Mouse (Mus musculus) limb, embryonic 10.5 days (tissue): ENCODE measurements around the gene Cpn2. TPM values are rescaled to one million over a fixed set of nuclear protein-coding genes. Genes with fewer than 3 reads are reported as not detected.

ENCODE experiments used
- DNase-seq: peaks from one replicate; pipeline ENCODE4 v3.0.0-alpha.2; 2017; ENCODE audit warnings: low spot score
- H3K27ac ChIP-seq: fragments of 300-500 bp; sonication (generic); 2 replicates; pipeline ENCODE4 v1.5.1; 2016; ENCODE audit warnings: mild to moderate bottlenecking
- H3K27me3 ChIP-seq: fragments of 300-500 bp; sonication (generic); 2 replicates; pipeline ENCODE4 v1.6.1; 2016; ENCODE audit warnings: low read depth, mild to moderate bottlenecking; ENCODE audit not compliant: poor library complexity, severe bottlenecking
- H3K36me3 ChIP-seq: fragments of 300-500 bp; sonication (generic); 2 replicates; pipeline ENCODE4 v1.6.1; 2016; ENCODE audit warnings: mild to moderate bottlenecking, moderate library complexity
- H3K4me1 ChIP-seq: fragments of 300-500 bp; sonication (generic); 2 replicates; pipeline ENCODE4 v1.6.1; 2016
- H3K4me3 ChIP-seq: fragments of 300-500 bp; sonication (generic); 2 replicates; pipeline ENCODE4 v1.5.1; 2016; ENCODE audit warnings: mild to moderate bottlenecking, moderate library complexity
- H3K9me3 ChIP-seq: fragments of 300-500 bp; sonication (generic); replicated peaks from 2 replicates; pipeline ENCODE4 v1.6.1; 2016; ENCODE audit warnings: mild to moderate bottlenecking
- WGBS: fragments of 180-500 bp; shearing (Covaris S2); methylation state at CpG from one replicate; pipeline ENCODE4 v1.1.7; 2016; 5-methylcytosine and 5-hydroxymethylcytosine counted together
- polyA plus RNA-seq: library from polyadenylated mRNA; unstranded; fragments of >200 nt; fragmentation: Nextera tagmentation; extraction: Ambion mirVana; gene quantifications from 2 replicates; pipeline ENCODE4 v1.2.1, GENCODE M21; 2016

Gene Cpn2
- polyA plus RNA-seq, 1 experiment from 2014 or later: not detected

- H3K4me3 ChIP-seq: no peak overlapping the region
- H3K9me3 ChIP-seq: no peaks in the 10 kb centered on the region
- H3K4me1 ChIP-seq: peaks cover 14% of the 10 kb centered on the region
- no peak overlapping the region for H3K27ac ChIP-seq
- DNase-seq: no peak
- peaks cover 31% of the 10 kb centered on the region for H3K27me3 ChIP-seq
- no peaks in the 10 kb centered on the region for H3K36me3 ChIP-seq
- WGBS: 69% methylated on average over 13 of the region's 13 CpGs
Measured at GRCm38 (mm10) chr16:30221161-30221782, 46.0 kb downstream of the Cpn2 start.

- Histone ChIP-seq H3K27me3 (peaks cover 36% of the 10 kb centered on the region), H3K36me3 (no peaks in the 10 kb centered on the region), H3K27ac (no peak overlapping the region), H3K4me1 (peaks cover 32% of the 10 kb centered on the region), H3K4me3 (no peak overlapping the region), H3K9me3 (no peaks in the 10 kb centered on the region)
- 28% methylated on average over 2 of the region's 2 CpGs for WGBS
- no peak for DNase-seq
Measured at GRCm38 (mm10) chr16:30215811-30216210, 51.5 kb downstream of the Cpn2 start.

- H3K4me3 ChIP-seq: no peak overlapping the region
- 63% methylated on average over 1 of the region's 1 CpGs for WGBS
- H3K36me3 ChIP-seq: no peaks in the 10 kb centered on the region
- peaks cover 32% of the 10 kb centered on the region for H3K4me1 ChIP-seq
- H3K27ac ChIP-seq: no peak overlapping the region
- DNase-seq: no peak
- H3K9me3 ChIP-seq: no peaks in the 10 kb centered on the region
- H3K27me3 ChIP-seq: peaks cover 34% of the 10 kb centered on the region
Measured at GRCm38 (mm10) chr16:30213644-30214043, 53.7 kb downstream of the Cpn2 start.

- 77% methylated on average over 3 of the region's 3 CpGs for WGBS
- DNase-seq: no peak
- peaks cover 23% of the 10 kb centered on the region; the same call in 1 of the 2 replicates for H3K27me3 ChIP-seq
Measured at GRCm38 (mm10) chr16:30212035-30212434, 55.3 kb downstream of the Cpn2 start.

GRCm38 (mm10) chr16:30209264-30209663 lies 58.0 kb downstream of the Cpn2 start:
- Histone ChIP-seq H3K36me3 (no peaks in the 10 kb centered on the region), H3K27me3 (peaks cover 6% of the 10 kb centered on the region; the same call in 1 of the 2 replicates), H3K4me3 (no peak overlapping the region), H3K9me3 (no peaks in the 10 kb centered on the region), H3K4me1 (peaks cover 29% of the 10 kb centered on the region), H3K27ac (no peak overlapping the region)
- no peak for DNase-seq
- WGBS: 95% methylated on average over 1 of the region's 1 CpGs

More at GRCm38 (mm10) chr16:30212035-30212434, 55.3 kb downstream of the Cpn2 start:
- Histone ChIP-seq H3K4me1 (peaks cover 23% of the 10 kb centered on the region), H3K4me3 (no peak overlapping the region), H3K9me3 (no peaks in the 10 kb centered on the region), H3K27ac (no peak overlapping the region), H3K36me3 (no peaks in the 10 kb centered on the region)

GRCm38 (mm10) chr16:30207991-30208390 lies 59.3 kb downstream of the Cpn2 start:
- Histone ChIP-seq H3K4me1 (peaks cover 33% of the 10 kb centered on the region), H3K27me3 (peaks cover 6% of the 10 kb centered on the region; the same call in 1 of the 2 replicates), H3K4me3 (no peak overlapping the region), H3K27ac (no peak overlapping the region), H3K9me3 (no peaks in the 10 kb centered on the region), H3K36me3 (no peaks in the 10 kb centered on the region)
- no peak for DNase-seq
- 90% methylated on average over 7 of the region's 7 CpGs for WGBS

GRCm38 (mm10) chr16:30207111-30207828 lies 60.0 kb downstream of the Cpn2 start:
- H3K36me3 ChIP-seq: no peaks in the 10 kb centered on the region
- DNase-seq: no peak
- H3K27ac ChIP-seq: no peak overlapping the region
- H3K27me3 ChIP-seq: peaks cover 6% of the 10 kb centered on the region; the same call in 1 of the 2 replicates
- no peaks in the 10 kb centered on the region for H3K9me3 ChIP-seq
- 90% methylated on average over 11 of the region's 11 CpGs for WGBS
- peaks cover 30% of the 10 kb centered on the region for H3K4me1 ChIP-seq
- H3K4me3 ChIP-seq: no peak overlapping the region

Other genes starting within 250 kb of the Cpn2 start
- 39.5 and 45.5 TPM in 2 replicates for gene Hes1, start 203.1 kb downstream of the Cpn2 start, polyA plus RNA-seq
- 0.23 and 0.68 TPM in 2 replicates for gene Lrrc15, start 15.8 kb upstream of the Cpn2 start, polyA plus RNA-seq
- gene Gp5, start 43.3 kb upstream of the Cpn2 start, polyA plus RNA-seq: 1.5 and 1.7 TPM in 2 replicates
- 12.6 and 14.0 TPM in 2 replicates for gene Atp13a3, start 138.5 kb upstream of the Cpn2 start, polyA plus RNA-seq